Mouse (Mus musculus) spleen, adult 18-20 months (tissue): ENCODE data around the gene Dnaaf5.

Experiments
- DNase-seq, 2 experiments: peaks; one replicate each; pipeline ENCODE4 v3.0.0; 2022; ENCODE audit warnings: mixed read lengths in 2 of 2

Dnaaf5 gene

GRCm38 (mm10) chr5:139234423-139234822 lies 84.4 kb downstream of the Dnaaf5 start:
- DNase-seq: no peak
